Mouse (Mus musculus): Measurements from ENCODE around the gene Gpr37l1.
A peak's percentile ranks its signal among the peaks of the same experiment; 100 is the strongest.

DNA sequence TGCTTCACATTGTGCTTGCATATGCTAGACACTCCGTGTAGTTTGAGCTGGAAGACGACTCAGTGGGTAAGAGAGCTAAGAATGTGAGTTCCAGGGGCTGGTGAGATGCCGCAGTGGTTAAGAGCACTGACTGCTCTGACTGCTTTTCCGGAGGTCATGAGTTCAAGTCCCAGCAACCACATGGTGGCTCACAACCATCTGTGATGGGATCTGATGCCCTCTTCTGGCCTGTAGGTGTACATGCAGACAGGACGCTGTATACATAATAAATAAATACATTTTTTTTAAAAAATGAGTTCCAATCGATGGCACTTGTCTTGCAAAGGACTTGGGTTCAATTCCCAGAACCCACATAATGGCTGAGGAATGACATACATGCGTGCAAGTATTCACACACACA lies 3.7 kb upstream of the Gpr37l1 start:
- peak; percentile 37 for TF ChIP-seq CTCF (conservative IDR thresholded peaks at IDR 0.05; ENCODE audit: insufficient read depth, insufficient read length, low read depth, low read length)
- TF ChIP-seq POLR2A (IDR thresholded peaks at IDR 0.05; ENCODE audit: low read depth, low read length), result no peak
